Mouse (Mus musculus) kidney, postnatal 0 days (tissue): ENCODE results near the gene Phgr1. TPM values are rescaled to one million over a fixed set of nuclear protein-coding genes. Genes with fewer than 3 reads are reported as not detected.
A peak's percentile ranks its signal among the peaks of the same experiment; 100 is the strongest.

ENCODE experiments used
- ATAC-seq: fragments of 200-750 bp; cut with Nextera tagmentation; replicated peaks from 2 replicates; pipeline ENCODE4 v1.8.0; 2017; ENCODE audit warnings: low read depth, moderate number of reproducible peaks, moderate TSS enrichment, moderate library complexity; ENCODE audit not compliant: low FRiP score
- DNase-seq: peaks from one replicate; pipeline ENCODE4 v3.0.0-alpha.2; 2016; ENCODE audit warnings: low spot score
- H3K27ac ChIP-seq: fragments of 300-500 bp; sonication (generic); 2 replicates; pipeline ENCODE4 v1.5.1; 2014; ENCODE audit warnings: mild to moderate bottlenecking
- H3K27me3 ChIP-seq: fragments of 300-500 bp; sonication (generic); 2 replicates; pipeline ENCODE4 v1.6.1; 2014; ENCODE audit warnings: low read length, mixed read lengths; ENCODE audit not compliant: insufficient read depth
- H3K36me3 ChIP-seq: fragments of 300-500 bp; sonication (generic); 2 replicates; pipeline ENCODE4 v1.6.1; 2014; ENCODE audit warnings: low read length, mixed read lengths; ENCODE audit not compliant: insufficient read depth
- H3K4me1 ChIP-seq: fragments of 300-500 bp; sonication (generic); replicated peaks from 2 replicates; pipeline ENCODE4 v1.6.1; 2014; ENCODE audit warnings: antibody characterized with exemption, low read length, mixed read lengths; ENCODE audit not compliant: insufficient read depth
- H3K4me2 ChIP-seq: fragments of 300-500 bp; sonication (generic); 2 replicates; pipeline ENCODE4 v1.6.1; 2014; ENCODE audit warnings: mild to moderate bottlenecking, low read length, moderate library complexity, mixed read lengths
- H3K4me3 ChIP-seq: fragments of 300-500 bp; sonication (generic); replicated peaks from 2 replicates; pipeline ENCODE4 v1.5.1; 2014; ENCODE audit warnings: low read depth, low read length
- H3K9ac ChIP-seq: fragments of 300-500 bp; sonication (generic); 2 replicates; pipeline ENCODE4 v1.6.1; 2014; ENCODE audit warnings: low read depth, low read length
- H3K9me3 ChIP-seq: fragments of 300-500 bp; sonication (generic); replicated peaks from 2 replicates; pipeline ENCODE4 v1.6.1; 2016; ENCODE audit warnings: low read length, inconsistent platforms, mixed read lengths
- CTCF ChIP-seq: IDR thresholded peaks from 2 replicates; pipeline ENCODE4 v1.5.1; 2016; ENCODE audit warnings: antibody characterized with exemption, low read depth, mild to moderate bottlenecking, moderate library complexity
- WGBS: fragments of 180-500 bp; shearing (Covaris S2); extraction: QIAGEN DNeasy Blood & Tissue Kit; methylation state at CpG from one replicate; pipeline ENCODE4 v1.1.7; 2014; 5-methylcytosine and 5-hydroxymethylcytosine counted together
- polyA plus RNA-seq: library from polyadenylated mRNA; unstranded; fragments of >200 nt; fragmentation: Nextera tagmentation; extraction: Ambion mirVana; gene quantifications from 2 replicates; pipeline ENCODE4 v1.2.1, GENCODE M21; 2015

Gene Phgr1
- polyA plus RNA-seq, 1 experiment from 2014 or later = not detected

GRCm38 (mm10) chr2:118762784-118763148 is 9.8 kb upstream of the Phgr1 start:
- H3K9me3 ChIP-seq = no peaks in the 10 kb centered on the region
- H3K36me3 ChIP-seq = no peaks in the 10 kb centered on the region
- H3K4me2 ChIP-seq = peak overlapping the region; percentile 53
- no peak overlapping the region for H3K4me3 ChIP-seq
- H3K4me1 ChIP-seq = peaks cover 23% of the 10 kb centered on the region
- TF ChIP-seq CTCF = no peak
- H3K27ac ChIP-seq = peak overlapping the region; percentile 92
- WGBS = 14% methylated on average over 10 of the region's 10 CpGs
- peak overlapping the region; percentile 50; the same call in 1 of the 2 replicates for H3K9ac ChIP-seq
- DNase-seq = no peak
- no peak; the same call in 1 of the 2 replicates for ATAC-seq
- H3K27me3 ChIP-seq = 0 out of 2 replicates have a peak, but pooled peaks cover 3% of the 10 kb centered on the region

GRCm38 (mm10) chr2:118763469-118763868 is 9.1 kb upstream of the Phgr1 start:
- no peak for ATAC-seq
- no peak for DNase-seq
- no peak for TF ChIP-seq CTCF

GRCm38 (mm10) chr2:118764094-118764831 is 8.3 kb upstream of the Phgr1 start:
- 24% methylated on average over 11 of the region's 11 CpGs for WGBS
- H3K9ac ChIP-seq = no peak overlapping the region
- 0 out of 2 replicates have a peak, but pooled peaks have one; percentile 11 for ATAC-seq
- H3K4me2 ChIP-seq = no peak overlapping the region
- TF ChIP-seq CTCF = peak; percentile 76
- no peaks in the 10 kb centered on the region for H3K9me3 ChIP-seq
- H3K36me3 ChIP-seq = no peaks in the 10 kb centered on the region
- DNase-seq = peak; percentile 75
- H3K4me1 ChIP-seq = peaks cover 23% of the 10 kb centered on the region
- no peak overlapping the region for H3K27ac ChIP-seq
- H3K4me3 ChIP-seq = no peak overlapping the region
- 0 out of 2 replicates have a peak, but pooled peaks cover under 1% of the 10 kb centered on the region for H3K27me3 ChIP-seq

More at GRCm38 (mm10) chr2:118763469-118763868, 9.1 kb upstream of the Phgr1 start:
- no peaks in the 10 kb centered on the region for H3K36me3 ChIP-seq
- H3K9me3 ChIP-seq = no peaks in the 10 kb centered on the region
- 0 out of 2 replicates have a peak, but pooled peaks cover 3% of the 10 kb centered on the region for H3K27me3 ChIP-seq
- WGBS = 64% methylated on average over 7 of the region's 7 CpGs
- H3K4me3 ChIP-seq = no peak overlapping the region
- H3K9ac ChIP-seq = no peak overlapping the region
- no peak overlapping the region for H3K4me2 ChIP-seq
- peaks cover 23% of the 10 kb centered on the region for H3K4me1 ChIP-seq
- peak overlapping the region; percentile 92 for H3K27ac ChIP-seq

GRCm38 (mm10) chr2:118764875-118765274 is 7.7 kb upstream of the Phgr1 start:
- Histone ChIP-seq H3K9me3 (no peaks in the 10 kb centered on the region), H3K9ac (no peak overlapping the region), H3K27me3 (no peaks in the 10 kb centered on the region), H3K4me2 (no peak overlapping the region), H3K4me1 (peaks cover 23% of the 10 kb centered on the region), H3K4me3 (no peak overlapping the region), H3K36me3 (no peaks in the 10 kb centered on the region), H3K27ac (no peak overlapping the region)
- no peak for TF ChIP-seq CTCF
- WGBS = 68% methylated on average over 5 of the region's 5 CpGs
- DNase-seq (no peak), ATAC-seq (no peak)

GRCm38 (mm10) chr2:118766041-118767033 is 6.2 kb upstream of the Phgr1 start:
- ATAC-seq = no peak
- Histone ChIP-seq H3K4me2 (no peak overlapping the region), H3K9me3 (no peaks in the 10 kb centered on the region), H3K9ac (no peak overlapping the region), H3K36me3 (no peaks in the 10 kb centered on the region), H3K27ac (no peak overlapping the region), H3K4me3 (no peak overlapping the region), H3K4me1 (peaks cover 20% of the 10 kb centered on the region), H3K27me3 (no peaks in the 10 kb centered on the region)
- TF ChIP-seq CTCF = peak; percentile 9; the same call in 1 of the 2 replicates
- WGBS = 73% methylated on average over 10 of the region's 10 CpGs
- no peak for DNase-seq

- Histone ChIP-seq H3K4me3 (no peak overlapping the region), H3K4me1 (no peaks in the 10 kb centered on the region), H3K9me3 (no peaks in the 10 kb centered on the region), H3K27ac (no peak overlapping the region), H3K27me3 (no peaks in the 10 kb centered on the region), H3K9ac (no peak overlapping the region), H3K4me2 (no peak overlapping the region), H3K36me3 (no peaks in the 10 kb centered on the region)
- WGBS = 85% methylated on average over 2 of the region's 2 CpGs
- DNase-seq (no peak), ATAC-seq (no peak)
- TF ChIP-seq CTCF = no peak
Measured at GRCm38 (mm10) chr2:118774536-118774935, 2.0 kb downstream of the Phgr1 start.
